Mouse (Mus musculus) c-Kit-positive CD71-negative TER-119-negative erythroid progenitor cells, embryonic 14.5 days (primary cell): Measurements from ENCODE around the gene Kdm4c.
"Not testable (repeated sequence)": the region's sequence is repeated elsewhere in the genome, so short reads cannot be mapped to it uniquely, and the experiment has no call there.

Experiments used
- DNase-seq: peaks from one replicate; pipeline ENCODE4 v3.0.0-alpha.2; 2013; ENCODE audit warnings: low read depth

Kdm4c gene

DNA sequence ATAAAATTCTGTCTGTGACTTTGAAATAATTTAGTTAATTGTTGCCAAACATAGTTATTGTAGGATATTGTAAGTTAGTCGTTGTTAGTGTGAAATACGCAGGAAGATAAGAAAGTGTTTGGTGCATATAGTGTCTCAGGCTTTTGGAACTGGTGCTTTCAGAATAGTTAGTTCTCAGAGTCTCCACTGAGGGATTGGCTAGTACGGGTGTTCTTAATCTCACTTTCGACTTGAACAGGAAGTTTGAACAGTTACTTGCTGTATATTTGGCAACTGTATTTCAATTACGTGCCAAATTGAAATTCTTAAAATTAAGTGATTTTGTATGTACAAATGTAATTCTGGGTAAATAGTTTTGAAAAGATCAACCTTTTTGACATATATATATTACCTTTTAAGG lies 68.8 kb downstream of the Kdm4c start:
- no peak for DNase-seq

DNA sequence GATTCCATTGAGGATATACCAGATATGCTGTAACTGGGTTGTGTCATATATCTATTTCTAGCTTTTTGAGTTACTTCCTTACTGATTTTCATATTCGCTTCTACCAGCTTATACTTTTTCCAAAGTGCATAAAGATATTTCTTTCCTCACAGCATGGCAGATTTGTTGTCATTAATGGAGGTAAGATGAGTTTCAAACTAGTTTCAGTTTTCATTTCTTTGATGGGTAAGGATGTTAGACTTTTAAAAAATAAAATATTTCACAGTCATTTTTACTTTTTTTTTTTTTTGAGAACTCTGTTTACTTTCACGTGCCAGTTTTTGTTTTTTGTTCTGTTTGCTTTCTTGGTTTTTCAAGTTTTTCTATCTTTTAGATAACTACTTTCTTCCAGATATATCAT lies 70.6 kb downstream of the Kdm4c start:
- no peak for DNase-seq

DNA sequence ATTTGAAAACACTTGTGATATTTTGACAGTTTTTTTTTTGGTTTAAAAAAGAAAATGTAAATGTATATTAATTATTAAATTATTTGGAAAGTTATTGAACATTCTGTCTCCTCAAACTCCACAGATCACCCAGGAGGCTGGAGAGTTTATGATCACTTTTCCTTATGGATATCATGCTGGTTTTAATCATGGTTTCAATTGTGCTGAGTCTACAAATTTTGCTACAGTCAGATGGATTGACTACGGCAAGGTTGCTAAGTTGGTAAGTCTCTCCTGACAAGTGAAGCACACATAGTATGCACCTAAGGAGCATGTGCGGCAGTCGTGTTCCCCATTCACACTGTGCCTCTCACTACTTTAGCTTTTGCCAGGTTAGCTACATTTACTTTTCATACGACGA lies 73.1 kb downstream of the Kdm4c start:
- DNase-seq = no peak

DNA sequence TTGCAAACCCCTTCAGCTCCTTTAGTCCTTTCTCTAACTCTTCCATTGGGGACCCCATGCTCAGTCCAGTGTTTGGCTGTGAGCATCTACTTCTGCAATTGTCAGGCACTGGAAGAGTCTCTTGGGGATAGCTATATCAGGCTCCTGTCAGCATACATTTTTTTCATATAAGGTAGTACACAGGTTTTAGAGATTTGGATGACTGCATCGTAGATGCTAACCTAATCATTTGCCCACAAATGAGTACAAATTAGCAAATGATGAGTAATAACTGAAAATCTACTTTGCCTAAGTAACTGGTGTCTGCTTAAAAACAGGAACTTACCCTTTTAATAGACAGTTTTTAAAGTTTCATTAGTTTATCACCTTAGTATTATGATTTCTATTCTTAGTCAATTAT lies 77.0 kb downstream of the Kdm4c start:
- no peak for DNase-seq

DNA sequence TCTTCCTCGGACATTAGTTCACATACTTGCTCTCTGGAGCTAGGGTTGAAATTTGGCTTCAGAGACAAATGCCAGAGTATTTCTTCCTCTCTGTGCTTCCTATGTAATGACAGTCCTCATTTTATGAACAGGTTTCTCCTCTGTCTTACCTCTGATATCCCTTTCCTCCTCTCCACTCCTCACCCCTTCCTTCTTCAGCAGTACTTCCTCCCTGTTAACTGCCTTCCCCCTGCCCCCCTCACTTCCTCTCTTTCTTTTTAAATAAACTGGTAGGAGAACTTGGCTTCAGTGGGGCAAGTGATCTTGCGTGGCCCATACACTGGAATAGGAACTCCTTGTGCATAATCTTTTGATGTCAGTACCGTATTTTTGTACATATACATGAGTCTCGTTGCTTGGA lies 115.2 kb downstream of the Kdm4c start:
- DNase-seq = no peak

DNA sequence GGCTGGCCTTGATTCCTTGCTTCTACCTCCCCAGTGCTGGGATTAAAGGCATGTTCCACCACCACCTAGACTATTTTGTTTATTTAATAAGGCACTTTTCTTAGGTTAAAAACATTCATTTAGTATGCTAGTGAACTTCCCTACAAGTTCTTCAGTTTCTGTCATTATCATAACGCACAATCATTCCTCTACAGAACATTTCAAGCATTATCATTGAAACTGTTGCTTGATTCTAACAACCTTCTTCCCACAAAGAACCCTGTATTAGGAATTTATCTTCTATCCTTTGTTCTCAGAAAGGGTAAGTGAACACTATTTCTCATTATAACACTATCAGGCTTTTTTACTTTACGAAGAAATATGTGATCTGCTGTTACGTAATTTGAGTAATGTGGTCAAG lies 118.0 kb downstream of the Kdm4c start:
- no peak for DNase-seq

DNA sequence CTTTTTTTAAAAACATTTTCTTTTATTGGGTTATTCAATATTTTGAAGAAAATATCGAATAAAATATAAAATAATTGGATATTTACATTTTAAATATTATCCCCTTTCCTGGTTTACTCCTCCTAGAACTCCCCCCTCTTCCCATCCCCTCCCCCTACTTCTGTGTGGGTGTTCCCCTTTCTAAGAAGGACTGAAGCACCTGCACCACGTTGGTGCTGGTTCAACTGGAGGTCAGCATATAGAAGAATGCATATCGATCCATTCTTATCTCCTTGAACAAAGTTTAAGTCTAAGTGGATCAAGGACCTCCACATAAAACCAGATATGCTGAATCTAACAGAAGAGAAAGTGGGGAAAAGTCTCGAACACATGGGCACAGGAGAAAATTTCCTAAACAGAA lies 144.3 kb downstream of the Kdm4c start:
- no peak for DNase-seq

DNA sequence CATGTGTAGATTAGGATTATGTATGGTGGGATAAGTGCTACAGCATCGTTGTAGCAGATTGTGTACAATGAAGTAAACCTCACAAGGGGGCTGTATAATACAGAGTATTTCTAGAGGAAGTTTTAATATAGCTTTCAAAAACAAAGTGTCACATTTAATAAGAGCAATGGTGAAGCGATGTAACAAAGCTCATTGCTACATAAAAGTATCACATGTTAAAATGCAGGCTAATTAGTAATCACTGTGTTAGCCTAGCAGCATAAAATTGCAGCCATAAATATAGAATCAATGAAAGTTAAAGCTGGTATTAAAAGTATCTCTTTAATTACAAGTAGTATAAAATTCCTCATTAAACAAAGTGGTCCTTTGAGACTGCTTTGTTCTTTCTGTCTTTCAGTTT lies 150.9 kb downstream of the Kdm4c start:
- no peak for DNase-seq

DNA sequence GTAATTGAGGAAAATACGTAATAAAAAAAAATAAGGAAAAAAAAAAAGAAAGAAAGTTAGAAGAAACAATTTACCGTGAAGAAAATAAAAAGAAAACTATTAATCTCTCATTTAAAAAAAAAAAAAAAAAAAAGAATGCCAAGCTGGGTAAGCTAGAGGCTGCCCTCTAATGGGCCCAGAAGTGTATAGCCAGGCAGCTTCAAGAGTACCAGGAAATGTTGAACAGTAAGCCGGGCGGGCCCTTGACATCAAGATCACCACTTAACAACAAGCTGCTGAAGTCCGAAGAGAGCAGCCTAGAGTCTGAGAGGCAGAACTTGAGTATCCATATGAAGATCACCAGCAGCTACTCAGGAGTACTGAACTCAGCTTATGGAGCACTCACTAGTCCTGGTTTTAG lies 154.3 kb downstream of the Kdm4c start:
- no peak for DNase-seq

DNA sequence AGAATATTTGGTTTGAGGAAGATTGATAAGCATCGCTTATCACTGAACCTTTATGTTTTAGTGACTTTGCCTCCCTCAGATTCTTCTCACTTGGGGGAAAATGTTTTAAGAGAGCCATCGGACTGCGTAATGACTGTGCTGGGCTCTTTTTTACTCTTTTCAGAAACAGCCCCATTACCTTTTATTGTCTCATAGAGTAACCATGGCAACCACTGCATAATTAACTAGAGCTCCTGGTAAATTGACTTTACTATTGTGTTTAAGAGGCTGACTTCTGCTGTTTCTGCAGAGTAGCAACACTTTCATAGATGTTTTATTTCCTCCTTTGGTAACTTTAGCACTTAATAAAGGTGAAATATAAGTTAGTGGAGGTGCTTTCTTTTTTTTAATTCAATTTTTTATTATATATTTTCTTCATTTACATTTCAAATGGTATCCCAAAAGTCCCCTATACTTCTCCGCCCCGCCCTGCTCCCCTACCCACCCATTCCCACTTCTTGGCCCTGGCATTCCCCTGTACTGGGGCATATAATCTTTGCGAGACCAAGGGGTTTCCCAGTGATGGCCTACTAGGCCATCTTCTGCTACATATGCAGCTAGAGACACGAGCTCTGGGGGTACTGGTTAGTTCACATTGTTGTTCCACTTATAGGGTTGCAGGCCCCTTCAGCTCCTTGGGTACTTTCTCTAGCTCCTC lies 159.5 kb downstream of the Kdm4c start:
- DNase-seq = not testable (repeated sequence)

DNA sequence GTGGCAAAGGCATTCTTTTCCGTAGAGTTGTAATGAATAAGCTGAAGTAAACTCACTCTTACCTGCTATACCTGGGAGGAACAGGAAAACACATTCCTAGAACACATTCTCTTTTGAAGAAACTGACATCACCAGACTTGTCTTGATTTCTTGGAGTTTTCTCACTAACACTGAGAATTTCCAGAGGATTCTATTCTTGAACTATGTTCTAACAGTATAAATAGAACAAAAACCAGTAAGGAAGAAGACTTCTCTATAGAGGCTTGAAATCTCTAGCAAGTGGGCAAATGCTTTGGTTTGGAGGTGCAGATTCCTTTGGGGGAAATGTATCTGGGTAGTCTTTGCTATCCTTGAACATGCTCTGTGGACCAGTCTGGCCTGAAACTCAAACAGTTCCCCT lies 166.4 kb downstream of the Kdm4c start:
- no peak for DNase-seq

DNA sequence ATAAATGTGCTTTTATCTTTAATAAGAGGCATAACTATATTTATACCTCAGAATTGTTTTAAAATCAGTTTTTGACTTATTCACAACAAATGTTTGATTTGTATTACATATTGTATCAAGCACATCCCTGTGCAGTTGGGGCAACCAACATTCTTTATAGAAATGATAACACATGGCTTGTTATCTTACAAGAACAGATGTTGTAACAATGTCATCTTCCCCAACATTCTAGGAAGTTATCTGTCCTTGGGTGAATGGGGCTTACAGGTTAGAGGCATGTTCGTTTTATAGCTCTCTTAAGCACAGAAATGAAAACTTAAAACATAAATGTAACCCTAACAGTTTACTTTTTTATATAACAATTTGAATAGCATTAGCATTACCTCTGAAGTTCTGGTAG lies 177.5 kb downstream of the Kdm4c start:
- DNase-seq = no peak
